Mouse (Mus musculus): Measurements from ENCODE around the gene Cacna1a. TPM values are rescaled to one million over a fixed set of nuclear protein-coding genes. Genes with fewer than 3 reads are reported as not detected.

The Cacna1a gene
- total and polyA plus RNA-seq, 2 experiments from 2014 or later: 8.6 to 31.1 TPM

DNA sequence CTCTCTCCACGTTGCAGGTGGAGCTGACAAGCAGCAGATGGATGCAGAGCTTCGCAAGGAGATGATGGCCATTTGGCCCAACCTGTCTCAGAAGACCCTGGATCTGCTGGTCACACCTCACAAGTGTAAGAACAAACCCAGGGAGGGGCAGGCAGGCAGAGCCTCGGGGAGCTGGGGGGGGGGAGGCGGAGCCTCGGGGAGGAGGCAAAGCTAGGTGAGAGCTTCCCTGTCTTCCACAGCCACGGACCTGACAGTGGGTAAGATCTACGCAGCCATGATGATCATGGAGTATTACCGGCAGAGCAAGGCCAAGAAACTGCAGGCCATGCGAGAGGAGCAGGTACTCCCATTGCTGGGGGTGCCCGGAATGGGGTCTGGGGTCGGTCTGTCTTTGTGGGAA, 241.3 kb downstream of the Cacna1a start:
- H3K9ac ChIP-seq: no peak overlapping the region
- no peak for TF ChIP-seq CTCF (IDR thresholded peaks at IDR 0.05; ENCODE audit: low read depth)
- H3K9me3 ChIP-seq (ENCODE audit: low read length): no peaks in the 10 kb centered on the region
- H3K4me1 ChIP-seq (ENCODE audit: insufficient read depth): no peaks in the 10 kb centered on the region; the same call in 1 of the 2 replicates
- H3K27ac ChIP-seq (ENCODE audit: low read depth, low read length): no peak overlapping the region
- ATAC-seq (no peak), DNase-seq (no peak)
- 79% methylated on average over 11 of the region's 11 CpGs for WGBS
- no peak overlapping the region for H3K4me3 ChIP-seq (ENCODE audit: low read depth, low read length)
- H3K27me3 ChIP-seq (ENCODE audit: insufficient read depth, low read length): no peaks in the 10 kb centered on the region
- H3K36me3 ChIP-seq (ENCODE audit: insufficient read depth): peaks cover 23% of the 10 kb centered on the region
- H3K4me2 ChIP-seq (ENCODE audit: low read depth): no peak overlapping the region

DNA sequence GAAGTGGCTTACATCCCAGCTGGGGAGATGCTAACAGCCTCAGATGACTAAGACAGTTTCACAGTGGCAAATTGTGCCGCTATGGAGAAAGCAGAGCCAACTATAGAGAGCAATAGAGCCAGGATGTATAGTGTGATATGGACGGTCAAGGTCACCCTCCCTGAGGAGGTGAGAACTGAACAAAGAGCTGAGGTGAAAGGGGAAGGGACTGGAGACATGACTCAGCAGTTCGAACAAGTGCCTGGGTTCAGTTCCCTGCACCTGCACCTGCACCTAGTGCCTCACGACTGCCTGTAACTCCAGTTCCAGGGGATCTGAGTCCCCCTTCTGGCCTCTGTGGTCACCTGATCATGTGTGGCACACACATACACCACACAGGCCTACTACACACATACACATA, 241.9 kb downstream of the Cacna1a start:
- ATAC-seq: no peak
- Histone ChIP-seq H3K9me3 (ENCODE audit: low read length) (no peaks in the 10 kb centered on the region), H3K4me2 (ENCODE audit: low read depth) (no peak overlapping the region), H3K27me3 (ENCODE audit: insufficient read depth, low read length) (no peaks in the 10 kb centered on the region), H3K4me3 (ENCODE audit: low read depth, low read length) (no peak overlapping the region), H3K27ac (ENCODE audit: low read depth, low read length) (no peak overlapping the region), H3K36me3 (ENCODE audit: insufficient read depth) (peaks cover 23% of the 10 kb centered on the region), H3K9ac (no peak overlapping the region), H3K4me1 (ENCODE audit: insufficient read depth) (no peaks in the 10 kb centered on the region; the same call in 1 of the 2 replicates)
- 78% methylated on average over 4 of the region's 4 CpGs for WGBS
- no peak for TF ChIP-seq CTCF (IDR thresholded peaks at IDR 0.05; ENCODE audit: low read depth)
- DNase-seq: no peak

DNA sequence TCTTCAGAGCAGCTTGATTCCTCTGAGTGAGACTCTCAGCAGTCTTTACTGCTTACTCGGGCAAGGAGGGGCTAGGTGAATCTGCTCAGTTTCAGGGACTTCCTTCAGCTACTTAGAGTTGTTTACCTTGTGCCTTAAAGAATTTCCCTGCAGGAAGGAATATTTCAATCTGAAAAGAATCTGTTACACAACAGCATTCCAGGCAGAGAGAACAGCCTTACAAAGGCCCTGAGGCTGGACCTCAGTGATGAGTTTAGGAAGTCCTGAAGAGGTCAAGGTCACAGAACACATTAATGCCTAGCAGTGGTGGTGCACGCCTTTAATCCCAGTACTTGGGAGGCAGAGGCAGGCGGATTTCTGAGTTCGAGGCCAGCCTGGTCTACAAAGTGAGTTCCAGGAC, 243.6 kb downstream of the Cacna1a start:
- ATAC-seq (no peak), DNase-seq (no peak)
- H3K27me3 ChIP-seq (ENCODE audit: insufficient read depth, low read length): no peaks in the 10 kb centered on the region
- H3K4me1 ChIP-seq (ENCODE audit: insufficient read depth): no peaks in the 10 kb centered on the region; the same call in 1 of the 2 replicates
- H3K9me3 ChIP-seq (ENCODE audit: low read length): no peaks in the 10 kb centered on the region
- H3K4me2 ChIP-seq (ENCODE audit: low read depth): no peak overlapping the region
- TF ChIP-seq CTCF (IDR thresholded peaks at IDR 0.05; ENCODE audit: low read depth): no peak
- H3K27ac ChIP-seq (ENCODE audit: low read depth, low read length): no peak overlapping the region
- peaks cover 23% of the 10 kb centered on the region for H3K36me3 ChIP-seq (ENCODE audit: insufficient read depth)
- WGBS: 92% methylated on average over 4 of the region's 4 CpGs
- H3K9ac ChIP-seq: no peak overlapping the region
- no peak overlapping the region for H3K4me3 ChIP-seq (ENCODE audit: low read depth, low read length)

- peaks cover 23% of the 10 kb centered on the region for H3K36me3 ChIP-seq (ENCODE audit: insufficient read depth)
- no peak for DNase-seq
- no peak overlapping the region for H3K4me2 ChIP-seq (ENCODE audit: low read depth)
- H3K9ac ChIP-seq: no peak overlapping the region
- TF ChIP-seq CTCF (IDR thresholded peaks at IDR 0.05; ENCODE audit: low read depth): no peak
- no peaks in the 10 kb centered on the region for H3K9me3 ChIP-seq (ENCODE audit: low read length)
- WGBS: 42% methylated on average over 10 of the region's 10 CpGs
- H3K27me3 ChIP-seq (ENCODE audit: insufficient read depth, low read length): no peaks in the 10 kb centered on the region
- no peak overlapping the region for H3K27ac ChIP-seq (ENCODE audit: low read depth, low read length)
- H3K4me1 ChIP-seq (ENCODE audit: insufficient read depth): no peaks in the 10 kb centered on the region; the same call in 1 of the 2 replicates
- ATAC-seq: no peak
- H3K4me3 ChIP-seq (ENCODE audit: low read depth, low read length): no peak overlapping the region
Measured at GRCm38 (mm10) chr8:84633841-84634584, 245.8 kb downstream of the Cacna1a start.

DNA sequence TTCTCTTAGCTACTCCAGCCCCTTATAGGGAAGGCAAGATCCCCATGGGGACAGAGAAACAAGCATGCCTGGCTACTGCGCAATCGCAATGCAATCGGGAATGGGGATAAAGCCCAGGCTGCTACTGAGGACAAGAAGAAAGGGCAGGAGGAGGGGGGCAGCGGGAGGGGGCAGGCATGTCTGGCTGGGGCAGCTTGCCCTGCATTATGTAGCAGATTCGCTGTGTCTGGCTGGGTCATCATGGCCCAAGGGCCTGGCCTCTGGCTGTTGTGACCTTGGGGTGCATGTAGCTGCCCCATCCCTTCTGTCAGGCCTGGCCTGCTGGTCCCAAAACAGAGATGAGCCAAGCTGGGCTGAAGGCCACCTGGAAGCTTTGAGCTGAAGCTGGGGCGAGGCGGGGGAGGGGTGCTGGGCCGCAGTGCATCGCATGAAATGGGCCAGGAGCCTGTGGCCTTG, 246.6 kb downstream of the Cacna1a start:
- H3K36me3 ChIP-seq (ENCODE audit: insufficient read depth): peaks cover 14% of the 10 kb centered on the region
- ATAC-seq: peak; percentile 4
- WGBS: 33% methylated on average over 9 of the region's 9 CpGs

DNA sequence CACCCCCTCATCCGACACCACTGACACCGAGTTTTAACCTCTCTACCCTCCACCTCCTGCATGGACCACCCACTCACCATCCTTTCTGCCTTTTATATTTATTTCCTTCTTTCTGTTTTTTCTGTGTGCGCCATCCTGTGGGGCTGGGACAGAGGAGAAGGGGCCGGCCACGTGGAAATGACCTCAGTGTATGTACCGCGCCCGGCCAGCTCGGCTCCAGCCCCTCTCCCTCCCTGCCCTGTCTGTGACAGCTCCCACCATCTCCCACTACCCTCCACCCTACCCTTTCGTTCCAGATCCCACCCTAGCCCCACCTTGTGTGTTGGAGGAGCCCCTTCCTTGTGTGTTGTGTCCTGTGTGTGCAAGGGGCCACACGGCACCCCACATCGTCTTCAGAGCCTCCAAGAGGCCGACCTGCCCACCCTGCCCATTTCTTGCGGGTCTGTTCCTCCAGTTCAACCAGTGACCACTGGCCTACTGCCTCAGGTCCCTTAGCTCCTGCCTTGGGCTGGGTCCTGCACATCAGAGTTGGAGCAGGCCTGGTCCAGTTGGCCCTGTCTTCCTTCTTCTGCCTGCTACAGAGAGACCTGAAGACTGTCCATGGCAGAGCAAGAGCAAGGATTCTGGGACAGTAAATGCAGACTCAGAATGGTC, 247.3 kb downstream of the Cacna1a start:
- Histone ChIP-seq H3K9me3 (ENCODE audit: low read length) (no peaks in the 10 kb centered on the region), H3K9ac (no peak overlapping the region)
- 60% methylated on average over 14 of the region's 14 CpGs for WGBS

More for the DNA sequence above, 246.6 kb downstream of the Cacna1a start:
- no peaks in the 10 kb centered on the region for H3K27me3 ChIP-seq (ENCODE audit: insufficient read depth, low read length)
- no peak overlapping the region for H3K9ac ChIP-seq
- no peak overlapping the region for H3K4me3 ChIP-seq (ENCODE audit: low read depth, low read length)
- peak; percentile 48 for DNase-seq
- no peaks in the 10 kb centered on the region for H3K9me3 ChIP-seq (ENCODE audit: low read length)
- 0 out of 2 replicates have a peak overlapping the region, but pooled peaks have one; percentile 3 for H3K27ac ChIP-seq (ENCODE audit: low read depth, low read length)
- H3K4me2 ChIP-seq (ENCODE audit: low read depth): no peak overlapping the region
- no peak for TF ChIP-seq CTCF (IDR thresholded peaks at IDR 0.05; ENCODE audit: low read depth)
- H3K4me1 ChIP-seq (ENCODE audit: insufficient read depth): no peaks in the 10 kb centered on the region; the same call in 1 of the 2 replicates

More for the DNA sequence above, 247.3 kb downstream of the Cacna1a start:
- DNase-seq (no peak), ATAC-seq (no peak)
- Histone ChIP-seq H3K4me1 (ENCODE audit: insufficient read depth) (no peaks in the 10 kb centered on the region; the same call in 1 of the 2 replicates), H3K4me2 (ENCODE audit: low read depth) (no peak overlapping the region), H3K27me3 (ENCODE audit: insufficient read depth, low read length) (no peaks in the 10 kb centered on the region), H3K36me3 (ENCODE audit: insufficient read depth) (peaks cover 10% of the 10 kb centered on the region), H3K27ac (ENCODE audit: low read depth, low read length) (no peak overlapping the region), H3K4me3 (ENCODE audit: low read depth, low read length) (no peak overlapping the region)
- no peak for TF ChIP-seq CTCF (IDR thresholded peaks at IDR 0.05; ENCODE audit: low read depth)
